Mouse (Mus musculus) megakaryocyte, adult 5-6 weeks (primary cell): ENCODE results near the gene Smyd3. TPM values are rescaled to one million over a fixed set of nuclear protein-coding genes. Genes with fewer than 3 reads are reported as not detected.
A peak's percentile ranks its signal among the peaks of the same experiment; 100 is the strongest.

Experiments used
- ATAC-seq: 2 replicates; pipeline ENCODE4 v1.8.0; 2016; ENCODE audit warnings: mild to moderate bottlenecking, inconsistent platforms; ENCODE audit not compliant: poor library complexity, severe bottlenecking
- total RNA-seq, 2 experiments: library from RNA; stranded (forward) in 1 of 2; stranded (reverse) in 1 of 2; fragments of 153-499, 151-499 nt in 1 of 2; fragments of 221-1000, 200-1000 nt in 1 of 2; gene quantifications; 2 replicates each; pipeline versions ENCODE4 v1.2.3 to v1.2.4; 2015 to 2017

The Smyd3 gene
- total RNA-seq, 2 experiments from 2014 or later, result 13.7 to 14.8 TPM

GRCm38 (mm10) chr1:179087033-179087998 lies 430.5 kb downstream of the Smyd3 start:
- ATAC-seq, result peak; percentile 74

DNA sequence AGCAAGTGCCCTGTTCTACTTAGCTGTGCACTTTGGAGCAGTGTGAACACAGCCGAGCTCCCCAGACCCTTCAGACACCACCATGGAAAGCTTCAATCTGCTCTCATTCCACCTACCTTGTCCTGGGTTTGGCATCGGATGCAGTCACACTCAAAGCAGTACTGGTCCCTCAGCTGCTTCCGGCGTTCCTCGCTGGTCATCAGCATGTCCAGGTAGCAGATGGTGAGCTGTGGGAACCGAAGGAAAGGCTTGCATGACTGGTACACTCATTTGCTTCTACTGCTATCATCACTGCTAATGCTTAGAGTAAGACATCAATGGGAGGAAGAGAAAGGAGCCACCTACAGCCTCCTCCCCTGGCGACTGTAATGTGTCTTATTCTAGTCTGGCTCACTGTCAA lies 431.6 kb downstream of the Smyd3 start:
- ATAC-seq, result no peak

DNA sequence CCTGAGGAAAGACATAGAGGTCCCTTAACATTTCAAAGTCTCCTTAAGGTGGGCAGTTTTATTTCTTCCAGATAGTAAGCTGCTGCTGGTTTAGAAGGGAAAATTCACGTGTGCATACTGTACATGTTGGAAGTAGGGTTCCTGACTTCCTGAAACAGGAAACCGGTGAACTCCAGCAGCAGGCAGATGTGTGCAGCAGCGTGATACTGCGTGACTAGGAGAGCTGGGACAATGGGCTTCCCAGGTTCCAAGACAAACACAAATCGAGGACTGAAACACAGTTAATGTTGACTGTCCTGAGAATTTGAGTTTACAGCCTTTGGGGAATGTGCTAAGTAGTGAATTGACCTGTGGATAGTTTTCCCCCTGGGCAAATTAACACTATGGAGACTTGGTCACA lies 434.7 kb downstream of the Smyd3 start:
- ATAC-seq, result no peak

GRCm38 (mm10) chr1:179073846-179074245 lies 444.0 kb downstream of the Smyd3 start:
- ATAC-seq, result no peak

DNA sequence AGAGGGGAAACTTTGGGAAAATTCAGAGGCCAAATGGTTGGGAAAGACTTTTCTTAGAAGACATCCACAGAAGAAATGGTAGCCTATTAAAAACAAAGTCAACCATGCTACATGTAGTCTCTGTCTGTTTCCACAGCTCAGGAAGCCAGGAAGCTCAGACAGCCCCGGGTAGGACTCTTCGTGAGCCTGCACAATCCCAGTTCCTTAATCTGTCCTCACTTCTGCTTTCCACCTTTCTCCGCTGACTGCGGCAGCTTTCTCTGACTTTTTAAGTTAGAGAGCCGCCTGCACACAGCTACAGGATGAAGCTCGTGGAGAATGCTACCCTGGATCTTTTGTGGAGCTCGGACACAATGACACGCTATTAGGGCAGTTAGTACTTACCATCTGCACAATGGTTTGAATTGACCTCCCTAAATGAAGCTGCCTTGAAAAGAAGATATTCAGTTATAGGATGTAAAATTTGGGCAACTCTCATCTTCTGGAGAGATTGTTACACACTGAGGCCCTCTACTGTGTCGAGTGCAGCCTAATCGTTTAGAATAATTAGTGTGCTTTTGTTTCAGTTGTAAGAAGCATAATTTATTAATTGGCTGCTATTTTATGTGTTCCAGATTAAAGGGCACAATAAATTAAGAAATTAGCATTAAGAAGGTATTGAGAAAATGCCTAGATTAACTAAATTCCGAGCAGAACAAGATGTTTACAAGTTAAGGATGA lies 444.7 kb downstream of the Smyd3 start:
- ATAC-seq, result peak; percentile 91

- no peak for ATAC-seq
Measured at GRCm38 (mm10) chr1:179072406-179072805, 445.4 kb downstream of the Smyd3 start.

DNA sequence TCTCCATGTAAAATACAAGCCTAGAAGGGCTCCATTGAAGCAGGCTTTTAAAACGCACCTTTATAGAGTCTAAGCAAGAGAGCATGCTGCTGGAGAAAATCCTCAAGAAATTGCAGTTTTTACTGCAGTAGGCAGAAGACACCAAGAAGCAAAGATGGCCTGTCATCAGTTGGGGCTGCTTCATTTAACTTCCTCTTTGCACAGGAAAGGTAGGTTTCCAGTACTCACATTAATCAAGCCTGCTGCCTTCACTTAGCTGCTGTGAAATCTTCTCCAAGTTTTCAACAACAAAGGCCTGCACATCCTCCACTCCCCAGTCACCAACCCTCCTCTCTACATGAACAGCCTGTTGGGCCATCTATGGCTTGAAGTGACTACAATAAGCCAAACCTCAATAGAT lies 448.9 kb downstream of the Smyd3 start:
- ATAC-seq, result 0 out of 2 replicates have a peak, but pooled peaks have one; percentile 22

- ATAC-seq, result no peak
Measured at GRCm38 (mm10) chr1:179065294-179065601, 452.6 kb downstream of the Smyd3 start.

GRCm38 (mm10) chr1:179064601-179065293 lies 453.1 kb downstream of the Smyd3 start:
- ATAC-seq, result no peak

GRCm38 (mm10) chr1:179061759-179062168 lies 456.1 kb downstream of the Smyd3 start:
- ATAC-seq, result no peak

- ATAC-seq, result peak; percentile 28; the same call in 1 of the 2 replicates
Measured at GRCm38 (mm10) chr1:179061053-179061452, 456.8 kb downstream of the Smyd3 start.

- peak; percentile 21 for ATAC-seq
Measured at GRCm38 (mm10) chr1:179060113-179060955, 457.5 kb downstream of the Smyd3 start.

DNA sequence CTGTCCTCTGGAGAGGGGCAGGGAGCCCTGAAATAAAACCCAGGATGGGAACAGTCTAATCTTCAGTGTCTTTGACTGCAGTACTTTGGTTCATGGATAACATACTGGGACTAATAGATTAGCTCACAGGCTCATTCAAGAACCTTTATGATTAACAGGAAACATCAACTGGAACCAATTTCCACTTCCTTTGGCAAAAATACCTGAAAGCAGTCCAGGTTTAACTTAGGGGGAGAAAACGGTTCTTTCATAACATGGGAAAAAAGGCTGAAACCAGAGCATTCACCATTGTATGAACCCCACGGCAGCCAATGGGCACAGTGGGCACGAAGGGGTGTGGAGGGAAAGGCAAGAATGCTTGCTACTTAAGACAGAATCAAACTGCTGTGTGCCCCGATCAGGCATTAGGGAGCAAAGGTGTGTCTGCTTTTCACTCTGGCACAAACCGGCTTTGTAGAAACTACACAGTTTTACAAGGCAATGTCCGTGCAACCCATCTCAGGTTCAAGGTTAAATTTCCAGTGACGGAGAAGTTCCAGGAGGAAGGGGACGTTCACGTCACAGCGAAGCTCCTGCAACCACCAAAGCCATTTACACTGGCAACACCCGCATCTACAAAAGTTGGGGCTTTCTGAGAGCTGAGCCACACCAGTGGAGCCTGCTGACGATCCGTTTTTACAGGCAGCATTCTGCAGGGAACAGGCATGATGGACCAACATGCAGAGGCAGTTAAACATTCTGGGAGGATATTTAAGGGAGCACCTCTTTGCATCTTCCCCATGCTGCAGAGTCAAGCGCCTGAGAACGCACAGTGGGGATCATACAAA lies 458.3 kb downstream of the Smyd3 start:
- ATAC-seq, result no peak

DNA sequence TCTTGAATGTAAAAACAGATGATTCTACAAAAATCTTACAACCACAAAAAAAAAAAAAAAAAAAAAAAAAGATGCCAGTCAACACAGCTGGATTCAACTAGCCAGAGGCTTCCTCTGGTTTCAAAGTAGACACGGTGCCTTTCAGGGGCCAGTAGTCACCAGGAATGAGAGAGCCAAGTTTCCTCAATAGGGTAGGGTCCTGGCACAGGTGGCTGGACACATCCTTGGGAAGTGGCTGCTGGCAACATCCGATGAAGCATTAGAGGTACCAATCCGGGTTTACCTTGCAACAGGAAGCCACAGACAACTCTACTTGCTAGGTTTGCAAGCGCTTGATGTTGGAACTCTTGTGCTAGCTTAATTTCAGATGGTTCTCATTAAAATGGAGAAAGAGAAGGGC lies 459.2 kb downstream of the Smyd3 start:
- no peak for ATAC-seq

DNA sequence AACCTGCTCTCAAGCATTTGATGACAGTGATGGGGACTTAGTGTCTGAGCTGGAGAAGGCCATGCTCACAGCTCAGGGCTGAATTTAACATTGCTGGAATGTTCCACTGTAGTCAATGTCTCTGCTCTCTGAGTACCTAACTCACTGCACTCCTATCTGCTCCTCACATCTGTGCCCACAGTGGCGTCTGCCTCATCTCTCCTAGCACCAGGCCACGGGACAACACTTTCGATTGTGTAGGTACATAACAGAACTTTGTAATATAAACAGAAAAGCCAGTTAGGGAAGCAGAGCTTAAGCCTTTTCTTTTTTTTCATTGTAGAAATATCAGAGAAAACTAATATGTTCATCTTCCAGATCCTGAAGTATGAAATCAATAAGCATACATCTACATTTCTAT lies 462.1 kb downstream of the Smyd3 start:
- ATAC-seq, result no peak

GRCm38 (mm10) chr1:179054385-179055116 lies 463.3 kb downstream of the Smyd3 start:
- ATAC-seq, result peak; percentile 37; the same call in 1 of the 2 replicates

DNA sequence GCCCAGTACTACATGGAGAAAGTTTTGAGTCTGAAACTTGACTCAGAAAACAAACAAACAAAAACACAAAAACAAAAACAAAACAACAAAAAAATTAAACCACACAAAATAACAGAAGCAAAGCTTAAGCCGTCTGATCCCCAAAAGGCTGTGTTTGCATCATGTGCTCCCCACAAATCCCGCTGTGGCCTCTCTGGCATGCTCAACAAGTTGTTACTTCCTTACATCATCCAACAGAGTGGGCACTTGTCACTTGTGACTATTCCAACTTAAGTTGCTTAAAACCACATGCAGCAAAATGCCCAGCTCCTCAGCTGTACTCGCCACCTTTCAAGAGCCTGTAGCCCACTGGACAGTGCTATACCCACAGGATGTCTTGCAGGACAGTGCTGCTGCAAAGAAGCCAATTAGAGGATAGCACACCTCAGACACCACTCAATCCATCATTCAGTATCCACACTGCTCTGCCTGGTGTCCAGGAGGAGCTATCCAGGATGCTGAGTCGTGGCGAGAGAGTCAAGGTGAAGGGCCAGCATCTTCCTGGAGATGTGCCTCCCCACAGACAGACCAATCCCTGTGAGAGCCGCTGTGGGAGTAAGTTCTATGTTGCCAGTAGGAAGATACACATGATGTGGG lies 465.2 kb downstream of the Smyd3 start:
- 0 out of 2 replicates have a peak, but pooled peaks have one; percentile 17 for ATAC-seq

- ATAC-seq, result no peak
Measured at GRCm38 (mm10) chr1:179047931-179048596, 469.8 kb downstream of the Smyd3 start.
